15 mouse cellular contexts compared by ENCODE assay signal in the genomic region with DNA sequence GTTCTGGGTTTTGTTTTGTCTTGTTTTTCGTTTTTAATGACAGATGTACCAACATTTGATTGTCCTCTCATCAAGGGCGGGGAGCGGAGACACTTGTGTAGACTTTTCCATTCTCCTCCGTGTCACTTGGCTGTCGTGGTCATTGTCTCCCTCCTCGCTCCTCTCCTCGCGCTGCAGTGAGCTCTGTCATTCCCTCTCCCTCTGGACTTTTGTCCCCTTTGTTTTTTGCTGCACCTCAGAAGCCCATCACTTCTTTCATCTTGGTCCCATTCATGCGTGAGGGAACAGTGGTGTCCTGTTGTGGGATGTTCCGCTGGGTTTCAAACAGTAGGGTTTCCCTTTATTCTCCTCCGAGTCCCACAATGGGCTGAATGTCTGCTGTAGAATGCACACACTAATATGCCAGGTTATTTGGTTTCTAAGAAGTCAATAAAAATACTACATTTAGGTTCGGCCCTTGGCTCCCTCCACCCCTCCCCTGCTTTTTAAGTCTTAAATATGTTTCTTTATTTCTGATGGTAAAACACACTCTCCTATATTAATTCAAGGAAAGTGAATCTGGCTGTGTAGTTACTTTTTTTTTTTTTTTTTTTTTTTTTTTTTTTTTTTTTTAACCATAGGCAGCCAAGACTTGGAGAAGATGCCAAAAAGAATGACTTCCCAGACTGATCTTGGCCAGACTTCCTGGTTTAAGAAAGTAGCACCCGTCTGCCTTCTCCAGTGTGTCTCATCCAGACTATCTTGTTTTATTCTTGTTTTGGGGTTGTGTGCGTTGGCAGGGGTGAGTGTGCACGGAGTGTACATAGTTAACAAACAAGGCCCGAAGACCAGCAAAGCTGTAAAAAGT.
DNase-seq lines count a peak whose midpoint lies in the region; ATAC-seq lines count a peak whose summit lies in the region.
"Had no signal": no experiment of that assay in that cellular context is flagged by ENCODE, and none has a peak within 500 bp of the region (broad histone marks: within the 10 kb centered on the region; RNA-seq: fewer than 3 reads in every experiment).

No protein-coding gene starts in this region.

- peaks cover 61% of the 10 kb centered on the region for H3K4me1 ChIP-seq in hindbrain, embryonic 10.5 days (replicated peaks)
- peaks cover 20% of the 10 kb centered on the region for H3K4me1 ChIP-seq in midbrain, embryonic 12.5 days

- peak overlapping the region; percentile 37; the same call in 1 of the 2 replicates for H3K4me2 ChIP-seq in midbrain, embryonic 12.5 days (replicated peaks)

- 24% methylated on average over 16 of the region's 16 CpGs for whole genome bisulfite sequencing in hindbrain, embryonic 10.5 days
- 17% methylated on average over 16 of the region's 16 CpGs for WGBS in midbrain, embryonic 12.5 days

- ATAC-seq in midbrain, embryonic 12.5 days (ENCODE audit: low FRiP score, low read depth): no peak
- no peak for ATAC-seq in megakaryocyte progenitor cell, adult 5-6 weeks (replicated peaks; ENCODE audit: poor library complexity)
- ATAC-seq in erythroid progenitor cell, adult 5-6 weeks (replicated peaks; ENCODE audit: low FRiP score, poor library complexity, severe bottlenecking): no peak
- ATAC-seq: CD4-positive, CD25-positive, alpha-beta regulatory T cell, adult 4 months had no signal

- peak; percentile 25 for DNase-seq in Muller cell, postnatal 12 days (ENCODE audit: inconsistent ontology term)
- DNase-seq in embryo, embryonic 9.5 days (ENCODE audit: extremely low spot score): peak; percentile 55
- peak; percentile 67 for DNase-seq in hindbrain, embryonic 10.5 days (ENCODE audit: low spot score)
- DNase-seq in ovary, postnatal 10 days (ENCODE audit: low spot score): no peak
- no peak for DNase-seq in kidney, postnatal 10 days
- DNase-seq: cerebellum, adult 18-20 months; kidney, adult 8-10 months; right cerebral cortex, postnatal 14 days; thymus, postnatal 25 days had no signal

- H3K36me3 ChIP-seq in hindbrain, embryonic 10.5 days: no peaks in the 10 kb centered on the region
- no peaks in the 10 kb centered on the region for H3K36me3 ChIP-seq in midbrain, embryonic 12.5 days
- H3K36me3 ChIP-seq: heart, embryonic 13.5 days; hindbrain, embryonic 15.5 days had no signal

- H3K9me3 ChIP-seq in hindbrain, embryonic 10.5 days: no peaks in the 10 kb centered on the region
- no peaks in the 10 kb centered on the region for H3K9me3 ChIP-seq in midbrain, embryonic 12.5 days
- H3K9me3 ChIP-seq: heart, embryonic 13.5 days; hindbrain, embryonic 15.5 days had no signal

- peaks cover 74% of the 10 kb centered on the region for H3K27me3 ChIP-seq in hindbrain, embryonic 10.5 days (ENCODE audit: insufficient read depth, poor library complexity, severe bottlenecking)
- peaks cover 78% of the 10 kb centered on the region for H3K27me3 ChIP-seq in midbrain, embryonic 12.5 days

- H3K9ac ChIP-seq in midbrain, embryonic 12.5 days (replicated peaks): no peak overlapping the region
- H3K9ac ChIP-seq: hindbrain, embryonic 15.5 days had no signal

- peak overlapping the region; percentile 48 for H3K4me3 ChIP-seq in hindbrain, embryonic 10.5 days
- no peak overlapping the region for H3K4me3 ChIP-seq in midbrain, embryonic 12.5 days

- H3K27ac ChIP-seq in hindbrain, embryonic 10.5 days: peak overlapping the region; percentile 92
- peak overlapping the region; percentile 78 for H3K27ac ChIP-seq in midbrain, embryonic 12.5 days (replicated peaks)
- H3K27ac ChIP-seq: heart, embryonic 13.5 days had no signal

Comparison
In these comparisons a context has a peak if more than half of its experiments do, and no peak if none do; other contexts are left out.
1. DNase-seq: peak in Muller cell, postnatal 12 days (single experiment), embryo, embryonic 9.5 days (single experiment) and hindbrain, embryonic 10.5 days (single experiment); none in ovary, postnatal 10 days (single experiment) and kidney, postnatal 10 days (single experiment).